Mouse (Mus musculus) liver, embryonic 16.5 days (tissue): ENCODE measurements around the gene Knstrn. TPM values are rescaled to one million over a fixed set of nuclear protein-coding genes. Genes with fewer than 3 reads are reported as not detected.

Experiments
- ATAC-seq: fragments of 200-750 bp; cut with Nextera tagmentation; 2 replicates; pipeline ENCODE4 v1.8.0; 2017; ENCODE audit warnings: low read depth, mild to moderate bottlenecking, moderate number of reproducible peaks, moderate library complexity
- H3K27ac ChIP-seq: fragments of 300-500 bp; sonication (generic); 2 replicates; pipeline ENCODE4 v1.5.1; 2014; ENCODE audit warnings: mild to moderate bottlenecking, low read length
- H3K27me3 ChIP-seq: fragments of 300-500 bp; sonication (generic); 2 replicates; pipeline ENCODE4 v1.6.1; 2014; ENCODE audit warnings: low read depth, low read length, mixed read lengths; ENCODE audit not compliant: control insufficient read depth, insufficient read depth
- H3K36me3 ChIP-seq: fragments of 300-500 bp; sonication (generic); 2 replicates; pipeline ENCODE4 v1.6.1; 2014; ENCODE audit warnings: mild to moderate bottlenecking; ENCODE audit not compliant: control insufficient read depth, insufficient read depth
- H3K4me1 ChIP-seq: fragments of 300-500 bp; sonication (generic); 2 replicates; pipeline ENCODE4 v1.6.1; 2014; ENCODE audit warnings: low read depth, low read length, mixed read lengths; ENCODE audit not compliant: control insufficient read depth
- H3K4me2 ChIP-seq: fragments of 300-500 bp; sonication (generic); 2 replicates; pipeline ENCODE4 v1.6.1; 2014; ENCODE audit warnings: low read depth, low read length, mixed read lengths
- H3K4me3 ChIP-seq: fragments of 300-500 bp; sonication (generic); 2 replicates; pipeline ENCODE4 v1.5.1; 2014; ENCODE audit warnings: low read depth, mild to moderate bottlenecking, low read length
- H3K9ac ChIP-seq: fragments of 300-500 bp; sonication (generic); 2 replicates; pipeline ENCODE4 v1.6.1; 2014; ENCODE audit warnings: low read depth, low read length
- H3K9me3 ChIP-seq: fragments of 300-500 bp; sonication (generic); replicated peaks from 2 replicates; pipeline ENCODE4 v1.6.1; 2016; ENCODE audit warnings: low read length; ENCODE audit not compliant: control insufficient read depth
- WGBS: fragments of 180-500 bp; shearing (Covaris S2); extraction: QIAGEN DNeasy Blood & Tissue Kit; methylation state at CpG from one replicate; pipeline ENCODE4 v1.1.7; 2014; ENCODE audit not compliant: insufficient replicate concordance; 5-methylcytosine and 5-hydroxymethylcytosine counted together
- polyA plus RNA-seq: library from polyadenylated mRNA; unstranded; fragments of >200 nt; fragmentation: Nextera tagmentation; extraction: Ambion mirVana; gene quantifications from 2 replicates; pipeline ENCODE4 v1.2.1, GENCODE M21; 2015

Knstrn gene
- polyA plus RNA-seq, 1 experiment from 2014 or later, result 63.5 TPM

DNA sequence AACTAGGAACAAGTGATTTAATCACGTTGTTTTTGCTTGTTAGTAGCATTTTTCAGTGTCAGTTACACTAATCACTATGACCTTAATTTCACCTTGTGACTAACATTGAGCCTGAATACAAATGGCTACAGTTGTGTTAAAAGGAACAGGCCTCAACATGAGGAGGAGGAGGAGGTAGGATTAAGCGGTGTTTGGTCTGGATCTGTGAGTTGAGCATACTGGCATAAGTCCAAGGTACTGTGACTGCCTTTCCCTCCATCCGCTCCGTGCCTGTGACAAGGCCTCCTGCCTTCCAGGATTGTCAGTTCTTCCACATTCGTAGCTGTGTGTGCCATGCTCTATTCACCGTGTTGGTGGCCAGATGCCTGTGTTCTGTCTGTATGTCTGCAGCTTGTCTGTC lies 21.3 kb downstream of the Knstrn start:
- Histone ChIP-seq H3K36me3 (peaks cover 51% of the 10 kb centered on the region), H3K4me3 (no peak overlapping the region), H3K4me2 (no peak overlapping the region), H3K27ac (no peak overlapping the region), H3K9me3 (no peaks in the 10 kb centered on the region), H3K4me1 (no peaks in the 10 kb centered on the region), H3K27me3 (no peaks in the 10 kb centered on the region; the same call in 1 of the 2 replicates), H3K9ac (no peak overlapping the region)
- 78% methylated on average over 6 of the region's 6 CpGs for WGBS
- no peak for ATAC-seq

DNA sequence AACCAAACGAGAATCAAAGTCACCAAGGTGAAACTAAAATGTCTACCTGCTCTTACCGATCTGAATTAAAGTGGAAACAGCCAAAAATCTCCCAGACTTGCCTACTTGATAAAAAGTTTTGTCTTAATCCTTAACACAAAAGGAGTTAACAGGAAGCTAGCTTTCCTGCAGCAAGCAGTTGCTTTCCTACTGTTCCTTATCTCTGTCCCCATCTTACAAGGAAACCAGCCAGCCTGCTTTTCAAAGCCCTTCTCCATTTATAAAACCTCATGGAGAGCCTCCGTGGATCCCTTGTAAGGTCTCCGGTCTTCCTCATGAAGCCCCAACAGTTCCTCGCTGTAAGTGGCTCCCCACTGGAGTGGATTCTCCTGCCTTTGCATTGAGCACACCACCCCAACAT lies 24.5 kb downstream of the Knstrn start:
- Histone ChIP-seq H3K27ac (no peak overlapping the region), H3K4me2 (no peak overlapping the region), H3K36me3 (peaks cover 20% of the 10 kb centered on the region), H3K4me3 (no peak overlapping the region), H3K4me1 (peaks cover 16% of the 10 kb centered on the region), H3K9me3 (no peaks in the 10 kb centered on the region), H3K9ac (no peak overlapping the region), H3K27me3 (no peaks in the 10 kb centered on the region; the same call in 1 of the 2 replicates)
- 17% methylated on average over 5 of the region's 5 CpGs for WGBS
- no peak for ATAC-seq

GRCm38 (mm10) chr2:118841186-118841585 lies 27.4 kb downstream of the Knstrn start:
- Histone ChIP-seq H3K4me1 (peaks cover 16% of the 10 kb centered on the region), H3K4me2 (no peak overlapping the region), H3K9me3 (no peaks in the 10 kb centered on the region), H3K4me3 (no peak overlapping the region), H3K9ac (no peak overlapping the region), H3K27me3 (no peaks in the 10 kb centered on the region; the same call in 1 of the 2 replicates), H3K36me3 (no peaks in the 10 kb centered on the region), H3K27ac (no peak overlapping the region)
- ATAC-seq, result peak; percentile 49
- 51% methylated on average over 5 of the region's 5 CpGs for WGBS

DNA sequence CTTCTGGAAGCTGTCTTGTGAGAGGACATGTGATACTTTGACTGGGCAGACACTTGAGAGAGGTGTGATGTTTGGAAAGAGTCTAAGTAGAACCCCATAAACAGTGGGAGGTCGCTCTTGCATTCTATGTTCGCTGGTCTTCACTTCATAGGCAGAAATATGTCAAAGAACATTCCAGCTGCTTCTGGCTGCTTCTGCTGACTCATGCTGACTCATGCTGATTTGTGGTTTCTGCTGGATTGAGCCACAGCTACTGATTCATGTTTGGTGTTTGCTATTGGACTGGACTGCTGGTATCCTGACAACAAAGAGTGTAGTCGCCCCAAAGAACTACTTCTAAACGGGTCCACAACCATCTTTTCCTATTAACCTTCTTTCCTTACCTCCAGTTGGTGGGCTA lies 28.0 kb downstream of the Knstrn start:
- H3K27me3 ChIP-seq, result no peaks in the 10 kb centered on the region; the same call in 1 of the 2 replicates
- H3K36me3 ChIP-seq, result no peaks in the 10 kb centered on the region
- peak overlapping the region; percentile 39 for H3K27ac ChIP-seq
- peak; percentile 72 for ATAC-seq
- no peak overlapping the region for H3K4me3 ChIP-seq
- H3K4me1 ChIP-seq, result peaks cover 16% of the 10 kb centered on the region
- H3K9ac ChIP-seq, result no peak overlapping the region
- WGBS, result 46% methylated on average over 4 of the region's 4 CpGs
- H3K4me2 ChIP-seq, result peak overlapping the region; percentile 34; the same call in 1 of the 2 replicates
- H3K9me3 ChIP-seq, result no peaks in the 10 kb centered on the region

DNA sequence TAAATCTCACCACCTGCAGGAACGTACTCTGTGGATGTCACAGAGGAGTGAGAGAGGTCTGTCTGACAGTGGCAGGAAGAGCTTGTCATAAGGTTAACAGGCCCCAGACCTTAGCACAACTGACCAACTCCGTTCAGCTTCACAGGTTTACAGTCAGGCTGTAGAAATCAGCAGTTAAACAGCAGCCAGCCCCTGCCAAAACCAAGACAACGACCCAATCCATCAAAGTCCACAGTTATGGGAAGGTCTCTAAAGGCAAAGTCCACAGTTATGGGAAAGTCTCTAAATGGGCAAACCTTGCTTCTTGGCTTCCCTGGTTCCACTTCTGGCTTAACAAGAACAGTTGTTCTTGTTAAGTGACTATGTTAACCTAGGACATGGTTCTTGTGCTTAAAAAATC lies 30.6 kb downstream of the Knstrn start:
- peaks cover 16% of the 10 kb centered on the region for H3K4me1 ChIP-seq
- no peak overlapping the region for H3K9ac ChIP-seq
- H3K4me3 ChIP-seq, result no peak overlapping the region
- ATAC-seq, result no peak
- WGBS, result 62% methylated on average over 3 of the region's 3 CpGs
- H3K27me3 ChIP-seq, result no peaks in the 10 kb centered on the region
- no peak overlapping the region for H3K27ac ChIP-seq
- no peaks in the 10 kb centered on the region for H3K36me3 ChIP-seq
- H3K4me2 ChIP-seq, result no peak overlapping the region
- H3K9me3 ChIP-seq, result no peaks in the 10 kb centered on the region

DNA sequence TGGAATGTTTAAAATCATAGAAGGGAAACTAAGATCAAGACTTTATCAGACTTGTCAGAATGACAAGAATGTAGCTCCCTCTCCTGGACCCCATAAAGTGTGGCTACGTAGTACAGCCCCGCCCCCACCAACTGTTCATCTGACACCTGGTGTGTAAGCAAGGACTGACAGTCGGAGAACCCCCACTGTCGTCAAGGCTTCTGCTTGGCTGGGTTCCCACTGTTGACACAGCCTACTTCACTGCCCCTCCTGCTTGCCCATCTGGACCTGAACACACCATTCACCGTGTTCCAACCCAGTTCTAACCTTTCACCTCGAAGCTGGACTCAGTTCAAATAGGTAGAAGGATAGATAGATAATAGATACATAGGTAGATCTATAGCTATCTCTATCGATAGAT lies 32.4 kb downstream of the Knstrn start:
- Histone ChIP-seq H3K4me2 (no peak overlapping the region), H3K36me3 (no peaks in the 10 kb centered on the region), H3K27ac (no peak overlapping the region), H3K4me3 (no peak overlapping the region), H3K9ac (no peak overlapping the region), H3K9me3 (no peaks in the 10 kb centered on the region), H3K27me3 (no peaks in the 10 kb centered on the region), H3K4me1 (peaks cover 14% of the 10 kb centered on the region)
- peak; percentile 74 for ATAC-seq
- WGBS, result 44% methylated on average over 7 of the region's 7 CpGs

GRCm38 (mm10) chr2:118851756-118852155 lies 38.0 kb downstream of the Knstrn start:
- H3K4me3 ChIP-seq, result no peak overlapping the region
- H3K27me3 ChIP-seq, result no peaks in the 10 kb centered on the region
- H3K4me2 ChIP-seq, result no peak overlapping the region
- no peak overlapping the region for H3K27ac ChIP-seq
- no peaks in the 10 kb centered on the region for H3K4me1 ChIP-seq
- WGBS, result 47% methylated on average over 3 of the region's 3 CpGs
- H3K9me3 ChIP-seq, result no peaks in the 10 kb centered on the region
- ATAC-seq, result no peak
- H3K36me3 ChIP-seq, result no peaks in the 10 kb centered on the region
- no peak overlapping the region for H3K9ac ChIP-seq

GRCm38 (mm10) chr2:118861454-118862339 lies 47.9 kb downstream of the Knstrn start, which contains the start of gene Ivd:
TSS of gene Ivd (plus strand) at chr2:118861954.
- H3K27ac ChIP-seq, result peak within 1 kb of the TSS; percentile 65
- peak within 1 kb of the TSS; percentile 74 for H3K4me2 ChIP-seq
- H3K9me3 ChIP-seq, result no peaks in the 10 kb centered on the region
- H3K9ac ChIP-seq, result peak within 1 kb of the TSS; percentile 75
- peak within 1 kb of the TSS; percentile 75 for H3K4me3 ChIP-seq
- no peaks in the 10 kb centered on the region for H3K27me3 ChIP-seq
- no peaks in the 10 kb centered on the region for H3K36me3 ChIP-seq
- peak; percentile 99 for ATAC-seq
- H3K4me1 ChIP-seq, result peaks cover 6% of the 10 kb centered on the region
- under 1% methylated on average over 34 of the region's 34 CpGs for WGBS

DNA sequence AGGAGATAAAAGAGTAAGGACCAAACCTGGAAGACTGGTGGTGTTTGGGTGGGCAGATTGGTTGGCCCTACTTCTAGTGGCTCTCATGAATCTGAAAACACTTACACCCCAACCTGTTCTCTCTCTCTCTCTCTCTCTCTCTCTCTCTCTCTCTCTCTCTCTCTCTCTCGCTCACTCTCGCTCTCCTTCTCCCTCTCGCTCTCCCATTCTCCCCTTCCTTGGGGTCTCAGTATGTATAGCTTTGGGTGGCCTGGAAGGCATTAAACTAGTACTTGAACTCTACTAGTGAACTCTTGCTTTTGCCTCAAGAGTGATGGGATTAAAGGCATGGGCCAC lies 48.5 kb downstream of the Knstrn start:
- H3K9me3 ChIP-seq, result no peaks in the 10 kb centered on the region

More for the DNA sequence above, 48.5 kb downstream of the Knstrn start:
- 50% methylated on average over 3 of the region's 3 CpGs for WGBS
- no peaks in the 10 kb centered on the region for H3K27me3 ChIP-seq
- H3K4me3 ChIP-seq, result peak overlapping the region; percentile 75
- peak overlapping the region; percentile 74 for H3K4me2 ChIP-seq
- no peaks in the 10 kb centered on the region for H3K36me3 ChIP-seq
- ATAC-seq, result no peak
- H3K4me1 ChIP-seq, result peaks cover 6% of the 10 kb centered on the region
- peak overlapping the region; percentile 65; the same call in 1 of the 2 replicates for H3K27ac ChIP-seq
- peak overlapping the region; percentile 75 for H3K9ac ChIP-seq
